ENCODE assay signal across 22 mouse cellular contexts in genomic region chr2:38872730-38873129, GRCm38 (mm10). TPM values are rescaled to one million over a fixed set of nuclear protein-coding genes. Genes with fewer than 3 reads are reported as not detected.
DNase-seq lines count a peak whose midpoint lies in the region; ATAC-seq and TF ChIP-seq lines count a peak whose summit lies in the region.
"Had no signal": no experiment of that assay in that cellular context is flagged by ENCODE, and none has a peak within 500 bp of the region (broad histone marks: within the 10 kb centered on the region; RNA-seq: fewer than 3 reads in every experiment).

No protein-coding gene starts in this region.

- TF ChIP-seq CTCF in forebrain, postnatal 0 days (IDR thresholded peaks at IDR 0.05; ENCODE audit: low read depth), result no peak
- TF ChIP-seq CTCF in brain, embryonic 14.5 days (IDR thresholded peaks at IDR 0.05; ENCODE audit: borderline replicate concordance, extremely low read depth, insufficient read depth, insufficient read length), result no peak

- no peak overlapping the region for H3K27ac ChIP-seq in forebrain, postnatal 0 days (ENCODE audit: low read depth, low read length)
- no peak overlapping the region for H3K27ac ChIP-seq in forebrain, embryonic 11.5 days (ENCODE audit: low read depth, low read length)
- no peak overlapping the region for H3K27ac ChIP-seq in kidney, embryonic 14.5 days (ENCODE audit: low read depth, low read length)
- H3K27ac ChIP-seq: embryonic facial prominence, embryonic 10.5 days; heart, embryonic 13.5 days; hindbrain, embryonic 13.5 days; intestine, embryonic 15.5 days had no signal

- no peaks in the 10 kb centered on the region for H3K4me1 ChIP-seq in forebrain, postnatal 0 days (ENCODE audit: insufficient read depth)
- H3K4me1 ChIP-seq in forebrain, embryonic 11.5 days (replicated peaks; ENCODE audit: control insufficient read depth, insufficient read depth, low read length), result no peaks in the 10 kb centered on the region
- no peaks in the 10 kb centered on the region for H3K4me1 ChIP-seq in kidney, embryonic 14.5 days (ENCODE audit: control insufficient read depth, insufficient read depth, low read length)
- H3K4me1 ChIP-seq: embryonic facial prominence, embryonic 10.5 days; heart, embryonic 13.5 days; hindbrain, embryonic 13.5 days; intestine, embryonic 15.5 days had no signal

- intact Hi-C loops in heart, postnatal 10 days (cut with DNase I), result no loop called here

- 0 out of 2 replicates have a peak, but pooled peaks cover 3% of the 10 kb centered on the region for H3K36me3 ChIP-seq in forebrain, postnatal 0 days (ENCODE audit: insufficient read depth)
- no peaks in the 10 kb centered on the region for H3K36me3 ChIP-seq in forebrain, embryonic 11.5 days (ENCODE audit: control insufficient read depth, insufficient read depth, low read length)
- H3K36me3 ChIP-seq in kidney, embryonic 14.5 days (ENCODE audit: control insufficient read depth, insufficient read depth, low read length), result peaks cover 4% of the 10 kb centered on the region; the same call in 1 of the 2 replicates
- H3K36me3 ChIP-seq: intestine, embryonic 15.5 days had no signal

- H3K4me3 ChIP-seq in forebrain, postnatal 0 days (ENCODE audit: low read depth, low read length), result no peak overlapping the region
- no peak overlapping the region for H3K4me3 ChIP-seq in forebrain, embryonic 11.5 days (ENCODE audit: low read depth, low read length)
- no peak overlapping the region for H3K4me3 ChIP-seq in kidney, embryonic 14.5 days (ENCODE audit: low read length)
- H3K4me3 ChIP-seq: embryonic facial prominence, embryonic 10.5 days; heart, embryonic 13.5 days; hindbrain, embryonic 13.5 days; intestine, embryonic 15.5 days had no signal

- 28% methylated on average over 1 of the region's 1 CpGs for WGBS in forebrain, postnatal 0 days
- WGBS in forebrain, embryonic 11.5 days, result 62% methylated on average over 1 of the region's 1 CpGs
- 32% methylated on average over 1 of the region's 1 CpGs for WGBS in kidney, embryonic 14.5 days

- no peak overlapping the region for H3K4me2 ChIP-seq in forebrain, postnatal 0 days (ENCODE audit: low read depth)
- H3K4me2 ChIP-seq in forebrain, embryonic 11.5 days (ENCODE audit: low read depth, low read length, severe bottlenecking), result no peak overlapping the region
- no peak overlapping the region for H3K4me2 ChIP-seq in kidney, embryonic 14.5 days (replicated peaks; ENCODE audit: low read depth, low read length)
- H3K4me2 ChIP-seq: heart, embryonic 13.5 days; hindbrain, embryonic 13.5 days; intestine, embryonic 15.5 days had no signal

- ATAC-seq in cerebellum, adult (ENCODE audit: insufficient number of reproducible peaks, low FRiP score, low TSS enrichment), result no peak
- no peak for ATAC-seq in forebrain, postnatal 0 days
- ATAC-seq in forebrain, embryonic 11.5 days (replicated peaks; ENCODE audit: low FRiP score), result no peak
- ATAC-seq in kidney, embryonic 14.5 days (ENCODE audit: low FRiP score, low TSS enrichment), result no peak
- ATAC-seq: activated CD4-positive, CD25-positive, alpha-beta regulatory T cell, adult 4 months; forebrain, embryonic 16.5 days; intestine, embryonic 15.5 days; Patski had no signal

- H3K9ac ChIP-seq in forebrain, postnatal 0 days, result no peak overlapping the region
- H3K9ac ChIP-seq in forebrain, embryonic 11.5 days (ENCODE audit: low read length), result no peak overlapping the region
- no peak overlapping the region for H3K9ac ChIP-seq in kidney, embryonic 14.5 days (ENCODE audit: low read depth, low read length)
- H3K9ac ChIP-seq: heart, embryonic 13.5 days; hindbrain, embryonic 13.5 days; intestine, embryonic 15.5 days had no signal

- no peak for TF ChIP-seq POLR2A in brain, embryonic 14.5 days (IDR thresholded peaks at IDR 0.05; ENCODE audit: borderline replicate concordance, extremely low read depth, insufficient read depth, insufficient read length, poor library complexity, severe bottlenecking)

- peak; percentile 3 for DNase-seq in cerebellum, adult 8-10 months
- peak; percentile 3 for DNase-seq in forebrain, postnatal 0 days
- DNase-seq in forebrain, embryonic 11.5 days (ENCODE audit: low spot score), result no peak
- peak; percentile 31 for DNase-seq in kidney, adult 9 months
- peak; percentile 42 for DNase-seq in brain, embryonic 14.5 days (ENCODE audit: low read depth)
- no peak for DNase-seq in heart, postnatal 10 days
- DNase-seq: adrenal gland, postnatal 25 days; gastrocnemius, postnatal 36 days; heart, adult 11 months; heart, postnatal 4 days; kidney, adult 18-20 months; kidney, postnatal 10 days had no signal

- no peaks in the 10 kb centered on the region for H3K9me3 ChIP-seq in forebrain, postnatal 0 days (ENCODE audit: low read length)
- H3K9me3 ChIP-seq in forebrain, embryonic 11.5 days (ENCODE audit: control insufficient read depth, low read length), result no peaks in the 10 kb centered on the region
- H3K9me3 ChIP-seq in kidney, embryonic 14.5 days (ENCODE audit: control insufficient read depth, low read length), result no peaks in the 10 kb centered on the region
- H3K9me3 ChIP-seq: embryonic facial prominence, embryonic 10.5 days; heart, embryonic 13.5 days; hindbrain, embryonic 13.5 days; intestine, embryonic 15.5 days had no signal

- no peaks in the 10 kb centered on the region for H3K27me3 ChIP-seq in forebrain, postnatal 0 days (ENCODE audit: insufficient read depth, low read length)
- no peaks in the 10 kb centered on the region for H3K27me3 ChIP-seq in forebrain, embryonic 11.5 days (ENCODE audit: control insufficient read depth, insufficient read depth, low read length)
- H3K27me3 ChIP-seq in kidney, embryonic 14.5 days (ENCODE audit: control insufficient read depth, insufficient read depth, low read length), result no peaks in the 10 kb centered on the region
- H3K27me3 ChIP-seq: CH12.LX; heart, embryonic 13.5 days; hindbrain, embryonic 13.5 days; intestine, embryonic 15.5 days; Patski had no signal

RNA-seq across cellular contexts. Expression of gene Nr6a1, which starts 54.8 kb away (rescaled TPM):
- total RNA-seq in forebrain, postnatal 0 days (2014; rRNA removed), result 2.1 and 4.6 TPM in 2 replicates
- 0.48 and 0.62 TPM in 2 replicates for polyA plus RNA-seq in forebrain, postnatal 0 days (2015; fragmentation: Nextera tagmentation; extraction: Ambion mirVana)
- 2.9 and 3.1 TPM in 2 replicates for polyA plus RNA-seq in forebrain, embryonic 11.5 days (2014; fragmentation: Nextera tagmentation; extraction: Ambion mirVana)
- 1.1 and 1.4 TPM in 2 replicates for polyA plus RNA-seq in kidney, embryonic 14.5 days (2014; fragmentation: Nextera tagmentation; extraction: Ambion mirVana)
- polyA plus RNA-seq in brain, embryonic 14.5 days (2012; rRNA removed), result 4.1 and 5.6 TPM in 2 replicates
- 1 to 10 TPM; 2.3 to 3.1 TPM for total RNA-seq in heart, postnatal 10 days (2021)

RNA-seq across cellular contexts. Expression of gene Olfml2a, which starts 59.0 kb away (rescaled TPM):
- total RNA-seq in forebrain, postnatal 0 days (2014; rRNA removed), result 6.6 and 11.6 TPM in 2 replicates
- 2.8 and 3.2 TPM in 2 replicates for polyA plus RNA-seq in forebrain, postnatal 0 days (2015; fragmentation: Nextera tagmentation; extraction: Ambion mirVana)
- 2.6 TPM in 2 replicates for polyA plus RNA-seq in forebrain, embryonic 11.5 days (2014; fragmentation: Nextera tagmentation; extraction: Ambion mirVana)
- polyA plus RNA-seq in kidney, embryonic 14.5 days (2014; fragmentation: Nextera tagmentation; extraction: Ambion mirVana), result 1.5 and 2.3 TPM in 2 replicates
- polyA plus RNA-seq in brain, embryonic 14.5 days (2012; rRNA removed), result 2.0 and 5.6 TPM in 2 replicates
- 10 to 100 TPM; 17.8 to 18.8 TPM for total RNA-seq in heart, postnatal 10 days (2021)

Comparison
In these comparisons a context has a peak if more than half of its experiments do, and no peak if none do; other contexts are left out.
1. DNase-seq: peak in cerebellum, adult 8-10 months (single experiment), forebrain, postnatal 0 days (single experiment), kidney, adult 9 months (single experiment) and brain, embryonic 14.5 days (single experiment); none in forebrain, embryonic 11.5 days (single experiment) and heart, postnatal 10 days (0 of 2).